ENCODE assay signal across 8 mouse cellular contexts in genomic region chr2:30933917-30934450, GRCm38 (mm10). TPM values are rescaled to one million over a fixed set of nuclear protein-coding genes. Genes with fewer than 3 reads are reported as not detected.
DNase-seq lines count a peak whose midpoint lies in the region; ATAC-seq lines count a peak whose summit lies in the region.

No protein-coding gene starts in this region.

- intact Hi-C loops in left cerebral cortex, postnatal 36 days (cut with DNase I), result loop anchor here (2.0 to 10.0 kb wide), 3 partner anchors 43 to 497 kb away; no protein-coding TSS in a partner anchor

- peaks cover 5% of the 10 kb centered on the region; the same call in 1 of the 2 replicates for H3K4me1 ChIP-seq in midbrain, embryonic 11.5 days (ENCODE audit: control insufficient read depth, insufficient read depth, low read length)
- peaks cover 7% of the 10 kb centered on the region for H3K4me1 ChIP-seq in midbrain, embryonic 16.5 days (ENCODE audit: control insufficient read depth, insufficient read depth, low read length)

- no peak overlapping the region for H3K4me2 ChIP-seq in midbrain, embryonic 11.5 days
- no peak overlapping the region for H3K4me2 ChIP-seq in midbrain, embryonic 16.5 days (ENCODE audit: low read length)

- no peak overlapping the region for H3K4me3 ChIP-seq in midbrain, embryonic 11.5 days (ENCODE audit: low read depth, low read length)
- no peak overlapping the region for H3K4me3 ChIP-seq in midbrain, embryonic 16.5 days (ENCODE audit: low read depth, low read length)

- no peak for ATAC-seq in midbrain, embryonic 11.5 days (ENCODE audit: low FRiP score)
- ATAC-seq in midbrain, embryonic 16.5 days, result no peak
- peak; percentile 72; the same call in 1 of the 2 replicates for ATAC-seq in erythroblast, adult 5-6 weeks (replicated peaks; ENCODE audit: low FRiP score, poor library complexity, severe bottlenecking)
- peak; percentile 57 to 58 for ATAC-seq in hematopoietic stem cell, adult 5-6 weeks (replicated peaks in 1 of 2; ENCODE audit: insufficient read depth in 1 of 2, low FRiP score in 2 of 2, low TSS enrichment in 1 of 2, low read depth in 1 of 2, poor library complexity in 2 of 2, severe bottlenecking in 2 of 2)

- no peaks in the 10 kb centered on the region for H3K36me3 ChIP-seq in midbrain, embryonic 11.5 days (ENCODE audit: control insufficient read depth, insufficient read depth, low read length)
- H3K36me3 ChIP-seq in midbrain, embryonic 16.5 days (ENCODE audit: control insufficient read depth, insufficient read depth, low read length), result no peaks in the 10 kb centered on the region

- no peaks in the 10 kb centered on the region for H3K9me3 ChIP-seq in midbrain, embryonic 11.5 days (ENCODE audit: control insufficient read depth, low read length)
- H3K9me3 ChIP-seq in midbrain, embryonic 16.5 days (replicated peaks; ENCODE audit: control insufficient read depth, low read length, poor library complexity, severe bottlenecking), result no peaks in the 10 kb centered on the region

- H3K9ac ChIP-seq in midbrain, embryonic 11.5 days (ENCODE audit: low read length), result no peak overlapping the region
- H3K9ac ChIP-seq in midbrain, embryonic 16.5 days (ENCODE audit: low read depth, low read length), result no peak overlapping the region

- no peak overlapping the region for H3K27ac ChIP-seq in midbrain, embryonic 11.5 days (ENCODE audit: low read depth, low read length)
- no peak overlapping the region for H3K27ac ChIP-seq in midbrain, embryonic 16.5 days (ENCODE audit: low read length)

- WGBS in midbrain, embryonic 11.5 days, result 25% methylated on average over 7 of the region's 7 CpGs
- 23% methylated on average over 7 of the region's 7 CpGs for WGBS in midbrain, embryonic 16.5 days

- H3K27me3 ChIP-seq in midbrain, embryonic 11.5 days (ENCODE audit: control insufficient read depth, insufficient read depth, low read length), result no peaks in the 10 kb centered on the region; the same call in none of the 2 replicates
- no peaks in the 10 kb centered on the region for H3K27me3 ChIP-seq in midbrain, embryonic 16.5 days (ENCODE audit: control insufficient read depth, insufficient read depth, low read depth, low read length)

- DNase-seq in midbrain, embryonic 11.5 days (ENCODE audit: low spot score, missing footprints), result peak; percentile 99
- DNase-seq in adrenal gland, postnatal 25 days, result peak; percentile 71
- peak; percentile 59 to 75 for DNase-seq in left cerebral cortex, postnatal 36 days (ENCODE audit: low spot score in 2 of 2)
- peak; percentile 48 for DNase-seq in ovary, adult 18-20 months (ENCODE audit: low spot score)
- DNase-seq in thymus, postnatal 10 days (ENCODE audit: low spot score in 2 of 2), result peak; percentile 28 to 69

RNA-seq across cellular contexts. Expression of gene Ptges, which starts 4.3 kb away (rescaled TPM):
- polyA plus RNA-seq in midbrain, embryonic 11.5 days (2014; fragmentation: Nextera tagmentation; extraction: Ambion mirVana), result 4.7 and 6.1 TPM in 2 replicates
- polyA plus RNA-seq in midbrain, embryonic 16.5 days (2015; fragmentation: Nextera tagmentation; extraction: Ambion mirVana), result 5.1 and 5.2 TPM in 2 replicates
- 15.8 and 16.7 TPM in 2 replicates for total RNA-seq in adrenal gland, postnatal 25 days (2021)
- total RNA-seq in erythroblast, adult 5-6 weeks (2015; ENCODE audit: low replicate concordance), result 0.38 and 2.1 TPM in 2 replicates
- total RNA-seq in erythroblast, adult 5-6 weeks (2017; ENCODE audit: low replicate concordance), result 0.42 and 2.3 TPM in 2 replicates
- 0.25 and 0.63 TPM in 2 replicates for total RNA-seq in hematopoietic stem cell, adult 5-6 weeks (2017)
- total RNA-seq in left cerebral cortex, postnatal 36 days (2021), result 1 to 10 TPM; 4.9 to 5.0 TPM

RNA-seq across cellular contexts. Expression of gene Tor1b, which starts 18.8 kb away (rescaled TPM):
- 19.3 and 21.1 TPM in 2 replicates for polyA plus RNA-seq in midbrain, embryonic 11.5 days (2014; fragmentation: Nextera tagmentation; extraction: Ambion mirVana)
- polyA plus RNA-seq in midbrain, embryonic 16.5 days (2015; fragmentation: Nextera tagmentation; extraction: Ambion mirVana), result 18.2 and 18.3 TPM in 2 replicates
- total RNA-seq in adrenal gland, postnatal 25 days (2021), result 53.5 and 59.8 TPM in 2 replicates
- total RNA-seq in erythroblast, adult 5-6 weeks (2015; ENCODE audit: low replicate concordance), result 6.5 and 7.1 TPM in 2 replicates
- 10.8 and 12.7 TPM in 2 replicates for total RNA-seq in erythroblast, adult 5-6 weeks (2017; ENCODE audit: low replicate concordance)
- 41.1 and 44.8 TPM in 2 replicates for total RNA-seq in hematopoietic stem cell, adult 5-6 weeks (2017)
- total RNA-seq in left cerebral cortex, postnatal 36 days (2021), result 10 to 100 TPM; 28.4 to 31.8 TPM

RNA-seq across cellular contexts. Expression of gene Tor1a, which starts 33.7 kb away (rescaled TPM):
- 76.9 and 84.5 TPM in 2 replicates for polyA plus RNA-seq in midbrain, embryonic 11.5 days (2014; fragmentation: Nextera tagmentation; extraction: Ambion mirVana)
- polyA plus RNA-seq in midbrain, embryonic 16.5 days (2015; fragmentation: Nextera tagmentation; extraction: Ambion mirVana), result 97.5 and 106 TPM in 2 replicates
- 42.7 and 53.0 TPM in 2 replicates for total RNA-seq in adrenal gland, postnatal 25 days (2021)
- 13.6 and 14.4 TPM in 2 replicates for total RNA-seq in erythroblast, adult 5-6 weeks (2015; ENCODE audit: low replicate concordance)
- total RNA-seq in erythroblast, adult 5-6 weeks (2017; ENCODE audit: low replicate concordance), result 15.8 and 45.9 TPM in 2 replicates
- 35.8 and 60.3 TPM in 2 replicates for total RNA-seq in hematopoietic stem cell, adult 5-6 weeks (2017)
- total RNA-seq in left cerebral cortex, postnatal 36 days (2021), result 10 to 100 TPM; 36.7 to 46.5 TPM

RNA-seq across cellular contexts. Expression of gene BC005624, which starts 48.0 kb away (rescaled TPM):
- 64.7 and 68.8 TPM in 2 replicates for polyA plus RNA-seq in midbrain, embryonic 11.5 days (2014; fragmentation: Nextera tagmentation; extraction: Ambion mirVana)
- polyA plus RNA-seq in midbrain, embryonic 16.5 days (2015; fragmentation: Nextera tagmentation; extraction: Ambion mirVana), result 93.8 and 95.3 TPM in 2 replicates
- total RNA-seq in adrenal gland, postnatal 25 days (2021), result 46.9 TPM in 2 replicates
- 13.6 and 14.2 TPM in 2 replicates for total RNA-seq in erythroblast, adult 5-6 weeks (2015; ENCODE audit: low replicate concordance)
- 14.8 and 30.1 TPM in 2 replicates for total RNA-seq in erythroblast, adult 5-6 weeks (2017; ENCODE audit: low replicate concordance)
- total RNA-seq in hematopoietic stem cell, adult 5-6 weeks (2017), result 73.8 and 76.0 TPM in 2 replicates
- total RNA-seq in left cerebral cortex, postnatal 36 days (2021), result 10 to 100 TPM; 63.9 to 66.9 TPM

RNA-seq across cellular contexts. Expression of gene Usp20, which starts 48.1 kb away (rescaled TPM):
- 12.3 and 14.1 TPM in 2 replicates for polyA plus RNA-seq in midbrain, embryonic 11.5 days (2014; fragmentation: Nextera tagmentation; extraction: Ambion mirVana)
- polyA plus RNA-seq in midbrain, embryonic 16.5 days (2015; fragmentation: Nextera tagmentation; extraction: Ambion mirVana), result 49.2 and 49.8 TPM in 2 replicates
- 22.9 and 31.3 TPM in 2 replicates for total RNA-seq in adrenal gland, postnatal 25 days (2021)
- 0.19 and 0.42 TPM in 2 replicates for total RNA-seq in erythroblast, adult 5-6 weeks (2015; ENCODE audit: low replicate concordance)
- 0.60 and 0.84 TPM in 2 replicates for total RNA-seq in erythroblast, adult 5-6 weeks (2017; ENCODE audit: low replicate concordance)
- 4.2 and 7.3 TPM in 2 replicates for total RNA-seq in hematopoietic stem cell, adult 5-6 weeks (2017)
- 10 to 100 TPM; 74.1 to 80.2 TPM for total RNA-seq in left cerebral cortex, postnatal 36 days (2021)

Comparison
In these comparisons a context has a peak if more than half of its experiments do, and no peak if none do; other contexts are left out.
1. ATAC-seq: peak in erythroblast, adult 5-6 weeks (single experiment) and hematopoietic stem cell, adult 5-6 weeks (2 of 2); none in midbrain, embryonic 11.5 days (single experiment) and midbrain, embryonic 16.5 days (single experiment).
2. DNase-seq: peak in every context shown above with its lines; median percentile 99 in midbrain, embryonic 11.5 days; 71 in adrenal gland, postnatal 25 days; 67 in left cerebral cortex, postnatal 36 days; 48 in thymus, postnatal 10 days; 48 in ovary, adult 18-20 months.